Mouse (Mus musculus) mouse embryonic stem cell (cell line): ENCODE data around the gene Slc17a8.
"Not testable (repeated sequence)": the region's sequence is repeated elsewhere in the genome, so short reads cannot be mapped to it uniquely, and the experiment has no call there.

Source experiments
- in situ Hi-C, 2 experiments: fragments of 300-500 bp; cut with MboI; formaldehyde crosslinking; loops; 1 replicate in 1 of 2; 3 replicates in 1 of 2; pipeline ENCODE4 v1.14.3; 2019 to 2020; ENCODE audit warnings: low sequenced_read_pairs in 2 of 2, low pct_unique_long_range_greater_than_20kb in 1 of 2, mixed read lengths in 1 of 2; ENCODE audit not compliant: unreplicated experiment in 1 of 2

The Slc17a8 gene

DNA sequence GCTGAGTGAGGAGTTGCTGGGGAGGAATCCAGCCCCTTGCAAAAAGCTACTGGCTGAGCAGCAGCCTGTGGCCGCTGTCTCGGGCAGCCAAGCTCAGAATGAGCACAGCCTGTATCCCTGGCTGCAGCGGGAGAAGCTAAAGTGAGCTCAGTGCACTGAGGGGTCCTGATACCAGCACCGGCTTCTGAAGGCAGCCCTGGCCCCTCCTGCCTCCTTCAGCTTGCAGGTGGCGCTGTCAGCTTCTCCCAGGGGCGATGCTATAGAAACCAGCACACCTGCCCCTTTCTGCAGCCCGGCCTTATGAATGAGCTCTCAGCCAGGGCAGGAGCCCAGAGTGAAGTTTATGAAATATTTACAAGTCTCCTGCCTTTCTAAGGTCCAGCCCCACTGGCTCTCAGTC is at the start of gene Slc17a8:
TSS of gene Slc17a8 (minus strand) at position 125 of the 400 bp plus-strand sequence.
- in situ Hi-C loops = no loop called here

DNA sequence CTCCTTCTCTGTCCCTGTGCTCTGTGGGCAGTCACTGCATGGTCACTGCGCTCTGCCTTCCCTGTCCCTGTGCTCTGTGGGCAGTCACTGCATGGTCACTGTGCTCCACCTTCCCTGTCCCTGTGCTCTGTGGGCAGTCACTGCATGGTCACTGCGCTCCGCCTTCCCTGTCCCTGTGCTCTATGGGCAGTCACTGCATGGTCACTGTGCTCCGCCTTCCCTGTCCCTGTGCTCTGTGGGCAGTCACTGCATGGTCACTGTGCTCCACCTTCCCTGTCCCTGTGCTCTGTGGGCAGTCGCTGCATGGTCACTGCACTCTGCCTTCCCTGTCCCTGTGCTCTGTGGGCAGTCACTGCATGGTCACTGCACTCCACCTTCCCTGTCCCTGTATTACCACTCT is 49.3 kb upstream of the Slc17a8 start:
- in situ Hi-C loops = not testable (repeated sequence)

DNA sequence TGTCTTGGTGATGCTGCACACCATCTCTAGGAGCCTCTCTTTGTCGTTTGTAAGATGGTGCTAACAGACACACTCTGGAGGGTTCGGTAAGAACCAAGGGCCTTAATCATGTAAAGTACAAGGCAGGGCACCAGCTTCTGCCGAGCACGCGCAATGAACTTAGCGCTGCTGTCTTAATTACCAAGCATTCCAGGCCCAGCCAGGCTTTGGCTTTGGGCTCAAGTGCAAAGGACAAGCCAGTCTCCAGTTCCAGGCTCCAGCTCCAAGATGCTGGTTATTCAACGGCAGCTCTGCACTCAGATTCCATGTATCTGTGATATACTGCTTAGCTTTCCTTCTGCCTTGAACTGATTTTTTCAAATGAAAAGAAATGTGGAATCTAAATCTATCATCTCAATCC is 46.5 kb upstream of the Slc17a8 start:
- in situ Hi-C loops = no loop called here

DNA sequence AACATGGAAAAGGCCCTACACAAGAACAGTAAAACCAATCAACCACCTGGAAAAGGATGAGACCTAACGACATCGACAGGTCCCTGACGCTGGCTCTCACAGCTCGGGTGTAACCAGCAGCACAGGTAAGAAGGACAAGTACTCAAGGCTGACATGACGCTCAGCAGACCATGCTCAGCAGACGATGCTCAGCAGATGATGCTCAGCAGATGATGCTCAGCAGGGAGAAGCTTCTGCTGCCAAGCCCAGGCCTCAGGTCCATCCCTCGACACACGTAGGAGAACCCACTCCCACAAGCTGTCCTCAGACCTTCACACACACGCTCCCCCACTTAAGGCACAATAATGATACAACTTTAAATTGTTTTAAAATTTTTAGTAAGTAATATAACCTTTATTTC is 44.6 kb upstream of the Slc17a8 start:
- in situ Hi-C loops = no loop called here

DNA sequence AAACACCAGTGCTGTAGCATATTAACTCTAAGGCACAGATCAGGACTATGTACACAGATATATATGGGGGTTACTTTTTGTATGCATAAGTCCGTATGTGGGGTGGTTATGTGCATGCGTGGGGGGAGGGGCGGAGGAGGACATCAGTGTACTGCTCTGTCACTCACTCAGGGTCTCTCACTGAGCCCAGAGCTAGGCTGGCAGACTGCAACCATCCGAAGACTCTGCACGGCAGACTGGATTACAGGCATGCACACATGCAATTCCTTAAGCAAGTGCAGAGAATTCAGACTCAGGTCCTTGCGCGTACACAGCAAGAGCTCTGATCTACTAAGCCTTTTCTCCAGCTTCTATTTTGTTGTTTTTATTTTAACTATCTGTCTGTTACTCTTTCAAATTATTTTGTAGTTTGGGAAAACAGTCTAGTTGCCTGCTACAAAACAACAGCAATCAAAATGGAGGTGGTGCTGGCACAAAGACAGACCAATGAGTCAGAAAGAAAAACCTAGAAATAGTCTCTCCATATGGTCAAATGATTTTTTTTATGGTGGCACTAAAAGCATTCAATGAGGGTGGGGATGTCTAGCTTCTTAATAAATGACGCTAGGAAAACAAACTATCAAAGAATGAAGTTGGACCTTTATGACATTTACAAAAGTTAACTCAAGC is 44.1 kb upstream of the Slc17a8 start:
- in situ Hi-C loops = no loop called here

DNA sequence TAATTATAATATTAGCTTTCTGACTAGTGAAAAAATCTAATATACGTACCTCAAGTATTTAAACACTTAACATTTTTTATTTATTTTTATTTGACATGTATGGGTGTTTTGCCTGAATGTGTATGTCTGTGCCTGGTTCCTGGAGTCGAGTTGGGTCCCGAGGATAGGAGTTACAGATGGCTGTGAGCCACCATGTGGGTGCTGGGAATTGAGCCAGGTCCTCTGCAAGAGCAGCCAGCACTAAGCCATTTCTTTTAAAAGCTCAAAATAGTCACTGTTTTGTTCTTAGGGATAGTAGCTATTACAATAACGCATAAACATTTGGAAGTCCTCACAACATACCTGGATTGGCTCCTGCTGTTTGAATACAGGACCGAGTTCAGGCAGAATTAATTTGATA is 35.3 kb upstream of the Slc17a8 start:
- in situ Hi-C loops = no loop called here

DNA sequence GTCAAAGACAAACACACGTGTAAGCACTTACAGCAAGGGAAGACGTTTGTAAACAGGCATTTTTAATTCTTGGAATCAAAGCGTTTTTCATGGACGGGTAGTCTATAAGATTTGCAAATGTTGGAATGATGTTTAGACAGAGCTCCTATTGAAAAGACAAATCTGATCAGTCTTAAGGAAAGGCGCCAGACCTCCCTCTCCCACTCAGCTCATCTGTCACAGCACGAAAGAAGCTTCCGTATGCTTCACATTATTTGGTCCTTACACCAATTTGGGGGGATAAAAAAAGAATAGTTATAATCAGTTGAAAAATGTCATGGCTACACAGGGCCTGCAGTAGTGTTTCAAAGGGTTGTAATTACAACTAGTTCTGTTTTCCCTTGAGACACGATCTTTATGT is 31.9 kb upstream of the Slc17a8 start:
- in situ Hi-C loops = no loop called here

DNA sequence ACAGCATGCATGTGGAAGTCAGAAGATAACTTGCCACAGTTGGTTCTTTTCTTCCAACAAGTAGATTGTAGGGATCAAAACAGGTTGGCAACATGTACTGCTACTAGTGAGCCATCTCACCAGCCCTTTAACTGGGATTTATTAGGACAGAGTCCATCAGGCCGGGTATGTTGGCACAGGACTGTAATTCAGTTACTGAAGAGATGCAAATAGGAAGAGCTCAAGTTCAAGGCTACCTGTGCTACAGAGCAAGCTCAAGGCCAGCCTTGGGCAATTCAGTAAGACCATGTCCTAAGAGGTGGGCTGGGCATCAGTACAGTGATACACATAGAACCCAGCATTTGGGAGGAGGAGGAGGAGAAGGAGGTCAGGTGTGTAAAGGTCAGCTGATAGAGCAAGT is 30.6 kb upstream of the Slc17a8 start:
- in situ Hi-C loops = no loop called here

DNA sequence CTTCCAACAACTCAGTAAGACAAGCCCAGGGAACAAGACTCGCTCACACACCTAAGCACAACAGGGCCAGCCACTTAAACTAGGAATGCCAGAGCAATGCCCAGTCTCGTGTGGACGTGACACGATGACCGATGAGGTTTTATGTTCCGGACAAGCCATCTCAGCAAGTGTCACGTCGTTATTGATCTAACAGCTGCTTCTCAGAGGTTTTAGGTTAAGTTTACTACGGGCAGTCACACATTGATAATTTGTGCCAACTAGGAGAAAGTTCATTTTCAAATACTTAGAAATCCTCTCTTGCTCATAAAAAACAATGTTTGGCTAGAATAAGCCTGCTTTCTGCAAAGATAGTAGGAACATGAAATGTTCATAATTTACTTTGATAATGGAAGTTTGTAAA is 25.9 kb upstream of the Slc17a8 start:
- in situ Hi-C loops = loop anchor here in 1 of 2 experiments (25.0 kb wide), 2 partner anchors 310 to 435 kb away; partner anchors contain the start of gene Ano4

DNA sequence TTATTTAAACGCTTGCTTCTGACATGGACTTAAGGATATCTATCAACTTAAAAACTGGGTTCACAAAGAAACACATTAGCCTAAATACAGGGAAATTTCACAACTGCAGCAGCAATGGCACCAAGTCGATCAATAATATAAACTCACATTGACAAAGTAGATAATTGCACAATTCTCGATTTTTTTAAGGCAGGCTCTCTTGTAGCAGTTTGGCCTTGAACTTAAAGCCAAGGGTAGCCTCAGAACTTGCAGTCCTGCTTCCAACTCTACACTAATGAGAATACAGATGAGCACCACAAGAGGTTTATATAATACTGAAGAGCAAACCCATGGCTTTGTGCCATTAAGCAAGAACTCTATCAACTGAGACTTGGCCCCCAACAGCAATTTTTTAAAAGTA is 15.9 kb upstream of the Slc17a8 start:
- in situ Hi-C loops = loop anchor here in 1 of 2 experiments (25.0 kb wide), 2 partner anchors 300 to 425 kb away; partner anchors contain the start of gene Ano4

DNA sequence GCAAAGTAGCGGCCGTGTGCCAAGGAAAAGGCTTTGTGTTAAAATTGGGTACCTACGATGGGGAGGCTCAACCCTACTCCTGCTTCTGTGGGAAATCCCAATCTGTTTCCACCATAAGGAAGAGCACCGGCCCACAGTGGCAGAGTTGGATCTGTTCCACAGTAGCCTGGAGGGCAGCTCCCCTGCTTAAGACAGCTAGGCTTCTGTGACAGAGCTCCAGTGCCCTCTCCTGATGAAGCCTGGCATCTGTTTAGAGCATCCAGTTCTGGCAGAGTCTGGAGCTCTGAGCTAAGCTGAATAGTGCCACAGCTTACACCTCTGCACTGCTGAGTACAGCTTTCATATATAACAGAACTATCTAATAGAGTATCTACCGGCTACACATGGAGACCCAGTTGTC is 14.0 kb upstream of the Slc17a8 start:
- in situ Hi-C loops = loop anchor here in 1 of 2 experiments (25.0 kb wide), 2 partner anchors 298 to 423 kb away; partner anchors contain the start of gene Ano4

DNA sequence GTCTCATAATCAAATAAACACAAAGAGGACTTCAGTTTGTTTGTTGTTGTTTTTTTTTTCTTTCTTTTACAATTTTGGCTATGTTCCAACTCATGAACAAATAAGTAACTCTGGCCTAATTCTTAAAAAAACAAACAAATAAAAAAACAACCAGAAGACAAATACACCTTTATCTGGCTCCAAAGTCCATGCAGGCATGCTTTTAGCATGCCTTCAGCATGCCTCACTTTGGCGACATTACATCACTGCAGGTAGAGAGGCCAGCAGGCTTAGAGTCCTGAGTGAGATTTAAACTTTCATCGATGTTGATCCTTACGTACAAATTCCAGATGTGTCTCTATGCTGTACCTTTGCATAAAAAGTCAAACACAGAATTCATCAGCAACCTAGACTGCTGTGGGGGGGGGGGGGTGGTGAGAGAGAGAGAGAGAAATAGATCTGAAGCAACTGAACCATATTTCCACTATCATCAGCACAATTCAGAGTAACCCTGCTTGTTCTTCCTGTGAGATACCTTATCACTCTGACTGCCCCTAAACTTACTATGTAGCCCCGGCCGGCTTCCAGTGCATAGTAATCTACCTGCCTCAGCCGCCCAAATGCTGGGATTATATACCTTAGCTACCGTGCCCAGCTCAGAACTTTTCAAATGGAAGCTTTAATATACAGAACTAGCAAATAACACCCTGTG is 12.8 kb upstream of the Slc17a8 start:
- in situ Hi-C loops = loop anchor here (5.0 to 25.0 kb wide), 3 partner anchors 172 to 422 kb away; partner anchors contain the start of gene Ano4 (in 1 of the 2)

DNA sequence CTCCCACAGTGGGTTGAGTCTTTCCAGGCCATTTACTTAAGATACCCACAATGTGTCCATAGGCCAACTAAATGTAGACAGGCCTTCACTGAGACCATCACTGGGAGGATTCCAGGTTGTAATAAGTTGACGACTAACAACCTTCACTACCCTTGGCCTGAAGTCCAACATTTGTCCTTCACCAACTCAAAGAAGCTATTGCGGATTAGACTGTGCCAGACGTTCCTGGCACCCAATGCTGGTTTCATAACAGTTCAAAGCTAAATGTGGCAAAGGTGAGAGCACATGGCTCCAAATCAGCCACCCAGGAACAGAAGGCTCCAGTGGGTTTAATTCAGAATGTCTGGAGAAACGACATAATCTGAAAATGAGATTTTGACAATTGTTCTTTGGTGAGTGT is 12.1 kb upstream of the Slc17a8 start:
- in situ Hi-C loops = loop anchor here (5.0 to 25.0 kb wide), 3 partner anchors 171 to 421 kb away; partner anchors contain the start of gene Ano4 (in 1 of the 2)

DNA sequence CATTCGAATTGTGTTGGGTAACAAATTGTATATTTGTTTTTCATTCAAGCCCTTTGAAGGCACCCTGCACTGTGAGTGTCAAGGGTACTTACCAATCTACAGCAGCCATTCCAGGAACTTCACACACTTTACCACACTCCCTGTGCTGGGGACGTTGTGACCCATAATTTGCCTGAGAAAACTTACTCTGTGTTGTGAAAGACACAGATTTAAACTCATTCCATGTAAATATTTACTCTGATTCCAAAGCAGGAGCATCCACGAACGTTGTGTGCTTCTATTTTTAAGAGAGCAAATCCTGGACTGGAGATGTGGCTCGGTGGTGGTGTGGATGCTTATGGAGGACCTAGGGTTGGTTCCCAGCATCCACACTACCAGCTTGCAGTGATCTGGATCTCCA is 10.8 kb upstream of the Slc17a8 start:
- in situ Hi-C loops = loop anchor here (5.0 to 25.0 kb wide), 3 partner anchors 170 to 420 kb away; partner anchors contain the start of gene Ano4 (in 1 of the 2)

DNA sequence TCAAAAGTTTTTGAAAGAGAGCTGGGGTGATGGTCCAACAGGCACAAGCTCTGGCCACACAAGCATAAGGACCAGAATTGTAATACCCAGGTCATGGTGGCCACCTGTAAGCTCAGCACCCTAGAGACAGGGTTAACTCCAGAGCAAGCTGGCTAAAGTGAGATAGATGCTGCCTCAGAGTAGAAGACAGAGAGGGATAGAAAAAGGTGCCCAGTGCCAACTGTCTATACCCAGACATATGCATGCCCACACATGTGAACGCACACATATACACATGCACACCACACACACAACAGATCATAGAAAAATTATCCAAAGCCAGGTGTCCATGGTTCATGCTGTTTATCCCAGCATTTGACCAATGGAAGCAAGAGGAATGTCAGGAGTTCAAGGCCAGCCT is 9.5 kb upstream of the Slc17a8 start:
- in situ Hi-C loops = loop anchor here (5.0 to 25.0 kb wide), 3 partner anchors 168 to 418 kb away; partner anchors contain the start of gene Ano4 (in 1 of the 2)

DNA sequence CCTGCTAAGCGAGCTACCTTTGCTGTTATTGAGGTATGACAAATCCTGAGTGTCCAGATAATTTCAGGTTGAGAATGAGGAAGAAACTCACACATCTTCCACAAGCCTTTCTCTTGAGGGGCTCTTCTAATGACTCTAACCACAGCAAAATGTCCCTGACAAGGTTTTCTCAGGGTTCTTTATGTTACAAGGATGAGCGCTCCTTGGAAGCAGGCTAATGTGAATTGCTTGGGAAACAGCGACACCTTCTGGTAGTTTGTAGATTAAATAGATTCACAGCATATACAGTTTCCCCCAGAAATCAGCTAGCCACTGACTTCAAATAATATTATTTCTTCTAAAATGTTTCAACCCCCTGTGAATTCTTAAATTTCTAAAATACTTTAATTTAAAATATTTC is 9.0 kb upstream of the Slc17a8 start:
- in situ Hi-C loops = loop anchor here (5.0 to 25.0 kb wide), 3 partner anchors 168 to 418 kb away; partner anchors contain the start of gene Ano4 (in 1 of the 2)

DNA sequence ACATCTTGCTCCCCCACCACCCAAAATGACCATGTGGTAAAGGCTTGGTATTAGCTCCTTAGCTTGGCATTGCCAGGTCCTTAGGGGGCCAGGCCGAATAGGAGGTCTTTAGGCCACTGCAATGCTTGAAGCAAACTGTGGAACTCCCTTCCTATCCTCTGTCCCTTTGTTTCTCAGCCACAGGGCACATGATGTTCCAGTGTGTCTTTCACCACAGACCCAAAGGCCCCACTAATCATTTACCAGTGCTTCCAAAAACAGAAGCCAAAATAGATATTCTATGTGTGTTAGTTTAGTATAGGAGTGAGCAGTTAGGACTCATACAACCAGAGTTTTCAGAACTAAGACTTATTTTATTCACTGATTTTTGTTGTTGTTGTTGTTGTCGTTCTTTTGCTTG is 5.7 kb upstream of the Slc17a8 start:
- in situ Hi-C loops = loop anchor here in 1 of 2 experiments (25.0 kb wide), 2 partner anchors 289 to 414 kb away; partner anchors contain the start of gene Ano4

DNA sequence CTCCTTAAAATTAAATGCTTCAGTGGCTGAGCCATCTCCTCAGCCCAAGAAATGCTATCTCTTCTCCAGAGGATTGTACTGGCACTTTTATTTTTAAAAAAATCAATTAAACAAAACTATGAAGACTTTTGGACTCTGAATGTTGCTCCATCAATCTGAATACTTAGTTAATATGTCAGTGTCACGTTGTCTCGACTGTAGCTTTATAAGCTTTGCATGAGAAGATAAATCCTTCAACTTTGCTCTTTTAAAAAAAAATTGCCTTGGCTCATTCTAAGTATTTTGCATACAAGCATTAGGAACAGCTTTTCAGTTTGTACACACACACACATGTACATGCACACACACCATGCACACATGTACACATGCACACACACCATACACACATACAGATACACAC is 3.1 kb upstream of the Slc17a8 start:
- in situ Hi-C loops = no loop called here

DNA sequence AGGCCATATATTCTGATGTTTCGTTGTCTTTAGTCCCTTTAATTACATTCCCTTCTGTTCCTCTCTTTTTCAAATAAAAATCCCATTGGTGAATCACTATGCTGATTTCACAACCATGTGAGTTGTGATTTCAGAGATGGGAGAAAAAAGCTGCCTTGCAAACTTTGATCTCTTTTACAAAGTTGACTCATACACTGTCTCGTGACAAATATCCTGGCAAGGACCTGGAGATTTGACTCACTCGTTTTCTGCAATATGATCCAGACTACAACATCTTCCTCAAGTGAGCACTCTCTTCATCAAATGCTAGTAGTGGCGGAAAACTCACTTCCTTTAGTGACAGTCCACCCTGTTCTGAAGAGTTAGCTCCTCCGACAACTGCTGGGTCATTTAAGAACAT is 21.7 kb downstream of the Slc17a8 start:
- in situ Hi-C loops = no loop called here
